ENCODE assay signal across 9 mouse cellular contexts in the genomic region with DNA sequence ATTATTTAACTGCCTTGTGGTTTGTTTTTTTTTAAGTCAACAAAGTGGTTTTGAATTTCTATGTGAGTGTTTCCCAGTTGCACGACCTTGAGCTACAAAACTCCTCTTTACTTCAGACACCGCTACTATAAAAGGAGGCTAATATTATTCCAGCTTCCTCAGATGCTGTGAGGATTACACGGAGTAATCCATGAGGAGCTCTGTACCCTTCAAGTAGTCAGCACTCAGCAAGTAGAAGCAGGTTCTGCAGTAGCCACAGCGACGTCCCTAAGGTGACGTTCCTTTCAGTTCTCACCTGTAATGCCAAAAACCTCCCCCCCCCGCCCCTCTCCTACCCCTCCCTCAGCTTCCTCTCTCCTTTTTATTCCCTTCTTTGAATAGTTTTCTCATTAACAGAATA. TPM values are rescaled to one million over a fixed set of nuclear protein-coding genes. Genes with fewer than 3 reads are reported as not detected.
A peak's percentile ranks its signal among the peaks of the same experiment; 100 is the strongest.
DNase-seq lines count a peak whose midpoint lies in the region; ATAC-seq lines count a peak whose summit lies in the region.
"Had no signal": no experiment of that assay in that cellular context is flagged by ENCODE, and none has a peak within 500 bp of the region (broad histone marks: within the 10 kb centered on the region; RNA-seq: fewer than 3 reads in every experiment).

No protein-coding gene starts in this region.

- no peaks in the 10 kb centered on the region for H3K9me3 ChIP-seq in heart, embryonic 13.5 days
- H3K9me3 ChIP-seq in hindbrain, embryonic 13.5 days, result no peaks in the 10 kb centered on the region
- no peaks in the 10 kb centered on the region for H3K9me3 ChIP-seq in midbrain, embryonic 11.5 days (ENCODE audit: control insufficient read depth, low read length)

- H3K27me3 ChIP-seq in heart, embryonic 13.5 days (replicated peaks), result no peaks in the 10 kb centered on the region
- peaks cover 10% of the 10 kb centered on the region; the same call in 1 of the 2 replicates for H3K27me3 ChIP-seq in hindbrain, embryonic 13.5 days
- H3K27me3 ChIP-seq in midbrain, embryonic 11.5 days (ENCODE audit: control insufficient read depth, insufficient read depth, low read length), result no peaks in the 10 kb centered on the region

- H3K9ac ChIP-seq in heart, embryonic 13.5 days, result peak overlapping the region; percentile 52
- H3K9ac ChIP-seq in hindbrain, embryonic 13.5 days, result no peak overlapping the region
- no peak overlapping the region; the same call in 1 of the 2 replicates for H3K9ac ChIP-seq in midbrain, embryonic 11.5 days (ENCODE audit: low read length)

- peak overlapping the region; percentile 96 for H3K4me3 ChIP-seq in heart, embryonic 13.5 days
- peak overlapping the region; percentile 87; the same call in 1 of the 2 replicates for H3K4me3 ChIP-seq in brown adipose tissue, adult 24 weeks (ENCODE audit: insufficient read depth, low read depth, low read length)
- H3K4me3 ChIP-seq in hindbrain, embryonic 13.5 days, result peak overlapping the region; percentile 86
- H3K4me3 ChIP-seq in midbrain, embryonic 11.5 days (ENCODE audit: low read depth, low read length), result peak overlapping the region; percentile 79; the same call in 1 of the 2 replicates

- no peak for ATAC-seq in heart, embryonic 13.5 days (ENCODE audit: extremely low read depth, insufficient number of reproducible peaks, low FRiP score, low TSS enrichment)
- peak; percentile 44; the same call in 1 of the 2 replicates for ATAC-seq in hindbrain, embryonic 13.5 days (ENCODE audit: low FRiP score)
- no peak for ATAC-seq in midbrain, embryonic 11.5 days (ENCODE audit: low FRiP score)

- H3K4me2 ChIP-seq in heart, embryonic 13.5 days, result peak overlapping the region; percentile 97
- peak overlapping the region; percentile 98 for H3K4me2 ChIP-seq in hindbrain, embryonic 13.5 days
- H3K4me2 ChIP-seq in midbrain, embryonic 11.5 days, result peak overlapping the region; percentile 83

- no peak overlapping the region for H3K27ac ChIP-seq in heart, embryonic 13.5 days (replicated peaks)
- H3K27ac ChIP-seq in brown adipose tissue, adult 24 weeks (replicated peaks; ENCODE audit: low read depth, low read length), result no peak overlapping the region
- no peak overlapping the region for H3K27ac ChIP-seq in hindbrain, embryonic 13.5 days
- H3K27ac ChIP-seq in midbrain, embryonic 11.5 days (ENCODE audit: low read depth, low read length), result no peak overlapping the region

- H3K36me3 ChIP-seq in heart, embryonic 13.5 days, result no peaks in the 10 kb centered on the region
- no peaks in the 10 kb centered on the region for H3K36me3 ChIP-seq in hindbrain, embryonic 13.5 days
- H3K36me3 ChIP-seq in midbrain, embryonic 11.5 days (ENCODE audit: control insufficient read depth, insufficient read depth, low read length), result no peaks in the 10 kb centered on the region

- DNase-seq in heart, adult 18-20 months, result no peak
- DNase-seq in midbrain, embryonic 11.5 days (ENCODE audit: low spot score, missing footprints), result no peak
- DNase-seq in left cerebral cortex, adult 8-10 months (ENCODE audit: low spot score in 2 of 2), result no peak
- no peak for DNase-seq in right cerebral cortex, postnatal 36 days (ENCODE audit: low spot score in 2 of 2)
- no peak for DNase-seq in kidney, adult 11 months

- H3K4me1 ChIP-seq in heart, embryonic 13.5 days, result peaks cover 22% of the 10 kb centered on the region
- H3K4me1 ChIP-seq in brown adipose tissue, adult 24 weeks (ENCODE audit: control insufficient read depth, insufficient read depth, insufficient read length, low read length), result no peaks in the 10 kb centered on the region
- peaks cover 11% of the 10 kb centered on the region for H3K4me1 ChIP-seq in hindbrain, embryonic 13.5 days (replicated peaks)
- peaks cover 5% of the 10 kb centered on the region; the same call in 1 of the 2 replicates for H3K4me1 ChIP-seq in midbrain, embryonic 11.5 days (ENCODE audit: control insufficient read depth, insufficient read depth, low read length)

- whole genome bisulfite sequencing in heart, embryonic 13.5 days, result 5% methylated on average over 7 of the region's 7 CpGs
- 11% methylated on average over 7 of the region's 7 CpGs for WGBS in hindbrain, embryonic 13.5 days
- 11% methylated on average over 7 of the region's 7 CpGs for WGBS in midbrain, embryonic 11.5 days

RNA-seq across cellular contexts. Expression of a gene that starts 0.4 kb away (rescaled TPM):
- polyA plus RNA-seq in heart, embryonic 13.5 days (2015; fragmentation: Nextera tagmentation; extraction: Ambion mirVana), result 10.0 and 10.7 TPM in 2 replicates
- 1 to 10 TPM; 3.3 to 4.5 TPM for total RNA-seq in heart, adult 18-20 months (2021)
- 1.2 and 1.9 TPM in 2 replicates for polyA plus RNA-seq in brown adipose tissue, adult 24 weeks (2012; ENCODE audit: insufficient read depth, insufficient read length, missing spikeins)
- 10.7 and 10.9 TPM in 2 replicates for polyA plus RNA-seq in hindbrain, embryonic 13.5 days (2015; fragmentation: Nextera tagmentation; extraction: Ambion mirVana)
- 18.0 and 18.9 TPM in 2 replicates for polyA plus RNA-seq in midbrain, embryonic 11.5 days (2014; fragmentation: Nextera tagmentation; extraction: Ambion mirVana)
- 1 to 10 TPM; 6.0 to 6.6 (median 6.5) TPM for total RNA-seq in left cerebral cortex, adult 8-10 months (2022)

RNA-seq across cellular contexts. Expression of a gene that starts 33.1 kb away (rescaled TPM):
- polyA plus RNA-seq in heart, embryonic 13.5 days (2015; fragmentation: Nextera tagmentation; extraction: Ambion mirVana), result 2.8 and 3.3 TPM in 2 replicates
- 1 to 10 TPM; 1.8 to 2.1 TPM for total RNA-seq in heart, adult 18-20 months (2021)
- polyA plus RNA-seq in brown adipose tissue, adult 24 weeks (2012; ENCODE audit: insufficient read depth, insufficient read length, missing spikeins), result 0.33 and 0.87 TPM in 2 replicates
- 2.2 TPM in 2 replicates for polyA plus RNA-seq in hindbrain, embryonic 13.5 days (2015; fragmentation: Nextera tagmentation; extraction: Ambion mirVana)
- polyA plus RNA-seq in midbrain, embryonic 11.5 days (2014; fragmentation: Nextera tagmentation; extraction: Ambion mirVana), result 3.3 and 3.8 TPM in 2 replicates
- total RNA-seq in left cerebral cortex, adult 8-10 months (2022), result 1 to 10 TPM in 1 of 4 experiments, under 1 TPM in 3; 0.72 to 1.7 (median 0.86) TPM
- total RNA-seq: hematopoietic stem cell, adult 5-6 weeks had no signal
